Mouse (Mus musculus): ENCODE results near the gene Plod2. TPM values are rescaled to one million over a fixed set of nuclear protein-coding genes. Genes with fewer than 3 reads are reported as not detected.
A peak's percentile ranks its signal among the peaks of the same experiment; 100 is the strongest.

Gene Plod2
- total RNA-seq, 2 experiments from 2014 or later = 7.5 to 9.0 TPM

- intact Hi-C loops (cut with DNase I; ENCODE audit: low total_unique reads) = no loop called here
Measured at GRCm38 (mm10) chr9:92594491-92594890, 52.5 kb downstream of the Plod2 start.

GRCm38 (mm10) chr9:92595296-92595695 is 53.3 kb downstream of the Plod2 start:
- intact Hi-C loops (cut with DNase I; ENCODE audit: low total_unique reads) = no loop called here
- DNase-seq = no peak

More at GRCm38 (mm10) chr9:92594491-92594890, 52.5 kb downstream of the Plod2 start:
- no peak for DNase-seq

GRCm38 (mm10) chr9:92596916-92597547 is 55.0 kb downstream of the Plod2 start:
- no peak for DNase-seq
- intact Hi-C loops (cut with DNase I; ENCODE audit: low total_unique reads) = no loop called here

- intact Hi-C loops (cut with DNase I; ENCODE audit: low total_unique reads) = no loop called here
- DNase-seq = no peak
Measured at GRCm38 (mm10) chr9:92597776-92598175, 55.8 kb downstream of the Plod2 start.

- intact Hi-C loops (cut with DNase I; ENCODE audit: low total_unique reads) = no loop called here
- no peak for DNase-seq
Measured at GRCm38 (mm10) chr9:92599940-92600538, 58.0 kb downstream of the Plod2 start.

GRCm38 (mm10) chr9:92601551-92601950 is 59.5 kb downstream of the Plod2 start:
- intact Hi-C loops (cut with DNase I; ENCODE audit: low total_unique reads) = no loop called here
- no peak for DNase-seq

GRCm38 (mm10) chr9:92603541-92603940 is 61.5 kb downstream of the Plod2 start:
- intact Hi-C loops (cut with DNase I; ENCODE audit: low total_unique reads) = no loop called here
- DNase-seq = no peak

- peak; percentile 26 for DNase-seq
- intact Hi-C loops (cut with DNase I; ENCODE audit: low total_unique reads) = no loop called here
Measured at GRCm38 (mm10) chr9:92610628-92611267, 68.7 kb downstream of the Plod2 start.

- DNase-seq = peak; percentile 8
- intact Hi-C loops (cut with DNase I; ENCODE audit: low total_unique reads) = no loop called here
Measured at GRCm38 (mm10) chr9:92612641-92613040, 70.6 kb downstream of the Plod2 start.

GRCm38 (mm10) chr9:92613206-92613605 is 71.2 kb downstream of the Plod2 start:
- DNase-seq = no peak
- intact Hi-C loops (cut with DNase I; ENCODE audit: low total_unique reads) = no loop called here

GRCm38 (mm10) chr9:92616418-92616817 is 74.4 kb downstream of the Plod2 start:
- DNase-seq = no peak
- intact Hi-C loops (cut with DNase I; ENCODE audit: low total_unique reads) = no loop called here

GRCm38 (mm10) chr9:92617376-92617775 is 75.4 kb downstream of the Plod2 start:
- DNase-seq = no peak
- intact Hi-C loops (cut with DNase I; ENCODE audit: low total_unique reads) = no loop called here

- intact Hi-C loops (cut with DNase I; ENCODE audit: low total_unique reads) = no loop called here
- no peak for DNase-seq
Measured at GRCm38 (mm10) chr9:92620088-92620487, 78.1 kb downstream of the Plod2 start.

GRCm38 (mm10) chr9:92621246-92621645 is 79.2 kb downstream of the Plod2 start:
- intact Hi-C loops (cut with DNase I; ENCODE audit: low total_unique reads) = no loop called here
- DNase-seq = peak; percentile 5

- no peak for DNase-seq
- intact Hi-C loops (cut with DNase I; ENCODE audit: low total_unique reads) = no loop called here
Measured at GRCm38 (mm10) chr9:92621878-92622282, 79.9 kb downstream of the Plod2 start.

- intact Hi-C loops (cut with DNase I; ENCODE audit: low total_unique reads) = no loop called here
- DNase-seq = no peak
Measured at GRCm38 (mm10) chr9:92634792-92635191, 92.8 kb downstream of the Plod2 start.

- intact Hi-C loops (cut with DNase I; ENCODE audit: low total_unique reads) = no loop called here
Measured at GRCm38 (mm10) chr9:92639200-92639897, 97.3 kb downstream of the Plod2 start.

GRCm38 (mm10) chr9:92641717-92642116 is 99.7 kb downstream of the Plod2 start:
- no peak for DNase-seq
- intact Hi-C loops (cut with DNase I; ENCODE audit: low total_unique reads) = no loop called here

More at GRCm38 (mm10) chr9:92639200-92639897, 97.3 kb downstream of the Plod2 start:
- DNase-seq = peak; percentile 15

Measured in gastrocnemius, postnatal 14 days (tissue).